Mouse (Mus musculus): ENCODE data around the gene Prss43. TPM values are rescaled to one million over a fixed set of nuclear protein-coding genes. Genes with fewer than 3 reads are reported as not detected.
"Not testable (repeated sequence)": the region's sequence is repeated elsewhere in the genome, so short reads cannot be mapped to it uniquely, and the experiment has no call there.

The Prss43 gene
- polyA plus RNA-seq, 1 experiment from 2014 or later: not detected

- no peaks in the 10 kb centered on the region for H3K9me3 ChIP-seq (ENCODE audit: control insufficient read depth, low read length)
- no peak overlapping the region for H3K27ac ChIP-seq (replicated peaks; ENCODE audit: low read depth, low read length)
- no peak overlapping the region for H3K4me2 ChIP-seq (ENCODE audit: low read depth, low read length)
- H3K36me3 ChIP-seq (ENCODE audit: control insufficient read depth, insufficient read depth, low read length): no peaks in the 10 kb centered on the region
- no peak for ATAC-seq (ENCODE audit: low read depth)
- H3K4me1 ChIP-seq (ENCODE audit: control insufficient read depth, insufficient read depth, low read length): no peaks in the 10 kb centered on the region
- WGBS: 84% methylated on average over 10 of the region's 10 CpGs
- no peak overlapping the region for H3K4me3 ChIP-seq (ENCODE audit: low read depth, low read length)
- H3K9ac ChIP-seq (ENCODE audit: low read depth, low read length): no peak overlapping the region
- DNase-seq (ENCODE audit: low spot score): no peak
- no peaks in the 10 kb centered on the region for H3K27me3 ChIP-seq (replicated peaks; ENCODE audit: control insufficient read depth, insufficient read depth, low read length)
These were observed 29.5 kb upstream of the Prss43 start for GRCm38 (mm10) chr9:110797013-110797412.

GRCm38 (mm10) chr9:110797866-110798265 lies 28.6 kb upstream of the Prss43 start, which contains the start of gene Prss42:
Gene Prss42 (plus strand): TSS chr9:110798166.
- H3K4me1 ChIP-seq (ENCODE audit: control insufficient read depth, insufficient read depth, low read length): no peaks in the 10 kb centered on the region
- no peak within 1 kb of the TSS for H3K27ac ChIP-seq (replicated peaks; ENCODE audit: low read depth, low read length)
- no peak within 1 kb of the TSS for H3K9ac ChIP-seq (ENCODE audit: low read depth, low read length)
- no peak within 1 kb of the TSS for H3K4me3 ChIP-seq (ENCODE audit: low read depth, low read length)
- no peaks in the 10 kb centered on the region for H3K36me3 ChIP-seq (ENCODE audit: control insufficient read depth, insufficient read depth, low read length)
- H3K4me2 ChIP-seq (ENCODE audit: low read depth, low read length): no peak within 1 kb of the TSS
- 91% methylated on average over 14 of the region's 14 CpGs for WGBS
- H3K9me3 ChIP-seq (ENCODE audit: control insufficient read depth, low read length): no peaks in the 10 kb centered on the region
- no peaks in the 10 kb centered on the region for H3K27me3 ChIP-seq (replicated peaks; ENCODE audit: control insufficient read depth, insufficient read depth, low read length)
- ATAC-seq (ENCODE audit: low read depth): no peak
- no peak for DNase-seq (ENCODE audit: low spot score)

GRCm38 (mm10) chr9:110800834-110801479 lies 25.5 kb upstream of the Prss43 start:
- H3K4me1 ChIP-seq (ENCODE audit: control insufficient read depth, insufficient read depth, low read length): no peaks in the 10 kb centered on the region
- DNase-seq (ENCODE audit: low spot score) (no peak), ATAC-seq (ENCODE audit: low read depth) (no peak)
- no peak overlapping the region for H3K9ac ChIP-seq (ENCODE audit: low read depth, low read length)
- no peaks in the 10 kb centered on the region for H3K27me3 ChIP-seq (replicated peaks; ENCODE audit: control insufficient read depth, insufficient read depth, low read length)
- WGBS: 90% methylated on average over 8 of the region's 8 CpGs
- no peaks in the 10 kb centered on the region for H3K36me3 ChIP-seq (ENCODE audit: control insufficient read depth, insufficient read depth, low read length)
- H3K4me3 ChIP-seq (ENCODE audit: low read depth, low read length): no peak overlapping the region
- H3K27ac ChIP-seq (replicated peaks; ENCODE audit: low read depth, low read length): no peak overlapping the region
- H3K4me2 ChIP-seq (ENCODE audit: low read depth, low read length): no peak overlapping the region
- no peaks in the 10 kb centered on the region for H3K9me3 ChIP-seq (ENCODE audit: control insufficient read depth, low read length)

- ATAC-seq (ENCODE audit: low read depth) (no peak), DNase-seq (ENCODE audit: low spot score) (no peak)
- H3K4me1 ChIP-seq (ENCODE audit: control insufficient read depth, insufficient read depth, low read length): no peaks in the 10 kb centered on the region
- no peak overlapping the region for H3K4me2 ChIP-seq (ENCODE audit: low read depth, low read length)
- no peaks in the 10 kb centered on the region for H3K9me3 ChIP-seq (ENCODE audit: control insufficient read depth, low read length)
- H3K27ac ChIP-seq (replicated peaks; ENCODE audit: low read depth, low read length): no peak overlapping the region
- no peaks in the 10 kb centered on the region for H3K36me3 ChIP-seq (ENCODE audit: control insufficient read depth, insufficient read depth, low read length)
- no peak overlapping the region for H3K9ac ChIP-seq (ENCODE audit: low read depth, low read length)
- H3K27me3 ChIP-seq (replicated peaks; ENCODE audit: control insufficient read depth, insufficient read depth, low read length): no peaks in the 10 kb centered on the region
- no peak overlapping the region for H3K4me3 ChIP-seq (ENCODE audit: low read depth, low read length)
- 69% methylated on average over 4 of the region's 4 CpGs for WGBS
These were observed 23.2 kb upstream of the Prss43 start for GRCm38 (mm10) chr9:110803294-110803693.

GRCm38 (mm10) chr9:110810051-110810450 lies 16.4 kb upstream of the Prss43 start:
- Histone ChIP-seq H3K4me3 (ENCODE audit: low read depth, low read length) (no peak overlapping the region), H3K4me1 (ENCODE audit: control insufficient read depth, insufficient read depth, low read length) (no peaks in the 10 kb centered on the region), H3K27me3 (replicated peaks; ENCODE audit: control insufficient read depth, insufficient read depth, low read length) (no peaks in the 10 kb centered on the region), H3K27ac (replicated peaks; ENCODE audit: low read depth, low read length) (no peak overlapping the region), H3K4me2 (ENCODE audit: low read depth, low read length) (no peak overlapping the region), H3K9me3 (ENCODE audit: control insufficient read depth, low read length) (no peaks in the 10 kb centered on the region), H3K36me3 (ENCODE audit: control insufficient read depth, insufficient read depth, low read length) (no peaks in the 10 kb centered on the region), H3K9ac (ENCODE audit: low read depth, low read length) (no peak overlapping the region)
- 66% methylated on average over 4 of the region's 4 CpGs for WGBS
- DNase-seq (ENCODE audit: low spot score) (no peak), ATAC-seq (ENCODE audit: low read depth) (no peak)

GRCm38 (mm10) chr9:110813789-110814188 lies 12.7 kb upstream of the Prss43 start, which contains the start of gene Prss44:
Gene Prss44 (plus strand): TSS chr9:110813994.
- H3K4me2 ChIP-seq (ENCODE audit: low read depth, low read length): no peak within 1 kb of the TSS
- H3K9me3 ChIP-seq (ENCODE audit: control insufficient read depth, low read length): no peaks in the 10 kb centered on the region
- no peak for ATAC-seq (ENCODE audit: low read depth)
- no peaks in the 10 kb centered on the region for H3K27me3 ChIP-seq (replicated peaks; ENCODE audit: control insufficient read depth, insufficient read depth, low read length)
- no peaks in the 10 kb centered on the region for H3K36me3 ChIP-seq (ENCODE audit: control insufficient read depth, insufficient read depth, low read length)
- no peak within 1 kb of the TSS for H3K27ac ChIP-seq (replicated peaks; ENCODE audit: low read depth, low read length)
- H3K9ac ChIP-seq (ENCODE audit: low read depth, low read length): no peak within 1 kb of the TSS
- no peaks in the 10 kb centered on the region for H3K4me1 ChIP-seq (ENCODE audit: control insufficient read depth, insufficient read depth, low read length)
- H3K4me3 ChIP-seq (ENCODE audit: low read depth, low read length): no peak within 1 kb of the TSS
- 59% methylated on average over 17 of the region's 18 CpGs for WGBS
- no peak for DNase-seq (ENCODE audit: low spot score)

GRCm38 (mm10) chr9:110820546-110820945 lies 5.9 kb upstream of the Prss43 start:
- not testable (repeated sequence) for H3K4me3 ChIP-seq (ENCODE audit: low read depth, low read length); H3K9me3 ChIP-seq (ENCODE audit: control insufficient read depth, low read length); H3K27me3 ChIP-seq (replicated peaks; ENCODE audit: control insufficient read depth, insufficient read depth, low read length); H3K4me2 ChIP-seq (ENCODE audit: low read depth, low read length); H3K36me3 ChIP-seq (ENCODE audit: control insufficient read depth, insufficient read depth, low read length); ATAC-seq (ENCODE audit: low read depth); DNase-seq (ENCODE audit: low spot score); H3K4me1 ChIP-seq (ENCODE audit: control insufficient read depth, insufficient read depth, low read length); H3K27ac ChIP-seq (replicated peaks; ENCODE audit: low read depth, low read length); H3K9ac ChIP-seq (ENCODE audit: low read depth, low read length)

GRCm38 (mm10) chr9:110821436-110821835 lies 5.1 kb upstream of the Prss43 start:
- DNase-seq (ENCODE audit: low spot score): no peak
- Histone ChIP-seq H3K4me3 (ENCODE audit: low read depth, low read length) (no peak overlapping the region), H3K4me1 (ENCODE audit: control insufficient read depth, insufficient read depth, low read length) (no peaks in the 10 kb centered on the region), H3K9ac (ENCODE audit: low read depth, low read length) (no peak overlapping the region), H3K36me3 (ENCODE audit: control insufficient read depth, insufficient read depth, low read length) (no peaks in the 10 kb centered on the region), H3K27me3 (replicated peaks; ENCODE audit: control insufficient read depth, insufficient read depth, low read length) (no peaks in the 10 kb centered on the region), H3K4me2 (ENCODE audit: low read depth, low read length) (no peak overlapping the region), H3K27ac (replicated peaks; ENCODE audit: low read depth, low read length) (no peak overlapping the region), H3K9me3 (ENCODE audit: control insufficient read depth, low read length) (no peaks in the 10 kb centered on the region)
- ATAC-seq (ENCODE audit: low read depth): no peak
- 72% methylated on average over 7 of the region's 7 CpGs for WGBS

- no peak overlapping the region for H3K4me3 ChIP-seq (ENCODE audit: low read depth, low read length)
- no peak overlapping the region for H3K27ac ChIP-seq (replicated peaks; ENCODE audit: low read depth, low read length)
- DNase-seq (ENCODE audit: low spot score) (no peak), ATAC-seq (ENCODE audit: low read depth) (no peak)
- WGBS: 64% methylated on average over 4 of the region's 4 CpGs
- H3K9ac ChIP-seq (ENCODE audit: low read depth, low read length): no peak overlapping the region
- no peaks in the 10 kb centered on the region for H3K36me3 ChIP-seq (ENCODE audit: control insufficient read depth, insufficient read depth, low read length)
- no peaks in the 10 kb centered on the region for H3K27me3 ChIP-seq (replicated peaks; ENCODE audit: control insufficient read depth, insufficient read depth, low read length)
- no peaks in the 10 kb centered on the region for H3K9me3 ChIP-seq (ENCODE audit: control insufficient read depth, low read length)
- H3K4me2 ChIP-seq (ENCODE audit: low read depth, low read length): no peak overlapping the region
- H3K4me1 ChIP-seq (ENCODE audit: control insufficient read depth, insufficient read depth, low read length): no peaks in the 10 kb centered on the region
These were observed 1.1 kb upstream of the Prss43 start for GRCm38 (mm10) chr9:110825426-110825825.

Data from embryonic facial prominence, embryonic 14.5 days (tissue).